Mouse (Mus musculus) regulatory T cell (primary cell): Measurements from ENCODE around the gene Dnajc4.

Experiments used
- in situ Hi-C: fragments of 300-600 bp; cut with MboI, MseI; formaldehyde crosslinking; loops from one replicate; pipeline ENCODE4 v1.15.1; 2025; ENCODE audit warnings: high pct_unique_total_duplicates

Gene Dnajc4

DNA sequence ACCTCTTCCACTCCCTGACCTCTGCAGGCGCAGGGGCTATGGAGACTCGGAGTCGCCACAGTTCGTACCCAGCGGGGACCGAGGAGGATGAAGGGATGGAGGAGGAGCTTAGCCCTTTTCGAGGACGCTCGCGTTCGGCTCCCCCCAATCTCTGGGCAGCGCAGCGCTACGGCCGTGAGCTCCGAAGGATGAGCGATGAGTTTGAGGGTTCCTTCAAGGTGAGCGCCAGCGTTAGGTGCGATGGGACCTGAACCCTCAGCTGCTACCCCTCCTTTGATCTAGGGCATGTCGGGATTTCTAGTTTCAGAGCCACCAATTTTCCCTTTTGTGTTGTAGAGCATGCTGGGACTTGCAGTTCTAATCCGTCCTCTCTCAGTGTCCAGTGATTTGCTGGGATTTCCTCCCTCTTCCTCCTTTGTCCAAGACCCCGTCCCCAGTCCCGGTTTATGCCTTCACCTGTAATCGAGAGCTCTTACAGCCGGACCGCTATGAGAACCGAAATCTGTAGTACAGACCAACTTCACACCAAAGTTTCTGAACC lies 41.7 kb downstream of the Dnajc4 start:
- in situ Hi-C loops: loop anchor here (10.0 kb wide), 1 partner anchor 1306 kb away; no protein-coding TSS in a partner anchor

DNA sequence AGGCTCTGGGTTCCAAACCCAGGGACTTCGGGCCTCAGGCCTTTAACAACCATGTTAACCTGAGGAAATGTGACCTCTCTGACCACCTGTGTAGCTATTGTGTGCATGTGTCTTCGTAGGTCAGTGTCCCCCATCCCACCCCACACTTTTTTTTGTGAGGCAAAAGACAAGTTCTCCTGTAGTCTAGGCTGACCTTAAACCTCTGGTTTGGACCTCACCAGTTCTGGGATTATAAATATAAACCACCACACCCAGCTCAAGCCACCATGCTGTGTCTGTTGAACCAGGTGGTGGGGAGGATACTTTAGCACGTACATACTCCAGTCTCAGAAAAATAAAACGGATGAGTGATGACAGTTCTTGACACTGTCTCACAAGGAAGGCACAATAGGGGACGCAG lies 42.4 kb downstream of the Dnajc4 start:
- in situ Hi-C loops: loop anchor here (10.0 kb wide), 1 partner anchor 1305 kb away; no protein-coding TSS in a partner anchor

DNA sequence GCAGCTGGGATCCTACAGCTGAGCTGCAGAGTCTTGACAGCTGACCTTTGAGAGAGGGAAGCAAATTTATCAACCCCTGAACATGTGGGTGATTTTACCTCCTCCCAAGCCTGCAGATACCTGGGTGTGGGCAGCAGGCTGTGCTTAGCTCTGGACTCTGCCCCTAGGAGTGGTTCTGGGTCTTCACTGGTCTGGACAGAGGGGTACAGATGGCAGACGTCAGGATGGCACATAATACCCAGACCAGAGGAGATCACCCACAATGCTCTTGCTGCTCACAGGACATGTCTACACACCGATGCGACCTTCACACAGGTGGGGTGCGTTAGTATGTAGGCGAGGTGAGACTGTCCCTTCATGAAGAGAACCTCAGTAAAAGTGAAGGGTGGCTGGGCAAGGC lies 42.8 kb downstream of the Dnajc4 start:
- in situ Hi-C loops: no loop called here

DNA sequence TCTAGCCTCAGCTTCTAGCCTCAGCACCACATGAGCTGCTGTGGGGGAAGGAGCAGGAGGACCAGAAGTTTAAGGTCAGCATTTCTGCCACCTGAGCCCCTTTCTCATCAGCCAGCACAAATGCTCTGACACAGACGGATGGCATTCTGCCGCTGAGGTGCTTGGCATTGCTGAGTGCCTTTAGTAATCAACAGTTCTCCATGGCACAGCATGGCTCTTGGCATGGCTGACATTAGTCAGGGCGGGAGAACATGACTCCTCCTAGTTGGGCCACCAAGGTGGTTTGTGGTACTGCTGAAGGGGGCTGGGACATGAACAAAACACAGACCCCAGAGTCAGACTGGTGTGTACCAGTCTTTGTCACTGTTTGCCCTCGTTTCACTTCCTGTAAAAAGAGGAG lies 44.2 kb downstream of the Dnajc4 start:
- in situ Hi-C loops: no loop called here

DNA sequence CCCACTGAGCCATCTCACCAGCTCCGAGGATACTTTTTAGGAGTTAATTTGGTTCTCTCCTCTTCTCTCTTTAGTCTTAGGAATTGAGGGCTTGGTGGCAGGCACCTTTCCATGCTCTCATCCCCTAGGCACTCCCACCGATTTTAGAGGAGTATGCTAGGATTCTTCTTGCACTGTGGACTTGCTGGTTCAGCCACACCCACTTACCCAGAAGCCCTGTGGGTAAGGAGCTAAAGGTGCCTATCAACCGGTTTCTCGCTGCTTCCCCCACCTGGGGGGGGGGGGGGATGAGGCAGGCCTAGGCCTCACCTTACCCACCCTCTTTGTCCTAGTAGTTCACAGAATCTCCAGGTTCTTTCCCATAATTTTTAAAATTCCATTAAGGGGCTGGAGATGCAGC lies 44.6 kb downstream of the Dnajc4 start:
- in situ Hi-C loops: no loop called here

DNA sequence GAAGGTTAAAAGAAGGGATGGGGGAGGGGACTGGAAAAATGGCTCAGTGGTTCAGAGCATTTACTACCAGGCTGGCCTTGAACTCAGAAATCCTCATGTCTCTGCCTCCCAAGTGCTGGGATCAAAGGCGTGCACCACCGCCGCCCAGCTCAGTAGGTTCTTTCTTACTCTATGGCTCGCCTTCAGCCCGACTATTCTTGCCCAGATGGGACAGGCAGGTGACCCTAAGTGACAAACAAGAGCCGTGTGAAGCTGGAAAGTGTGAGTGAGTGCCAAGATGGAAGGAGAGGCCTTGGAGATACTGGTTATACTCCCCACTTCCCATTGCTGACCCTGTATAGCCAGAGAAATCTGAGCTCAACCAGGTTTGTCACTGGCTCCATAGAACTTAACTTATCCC lies 48.7 kb downstream of the Dnajc4 start:
- in situ Hi-C loops: no loop called here

DNA sequence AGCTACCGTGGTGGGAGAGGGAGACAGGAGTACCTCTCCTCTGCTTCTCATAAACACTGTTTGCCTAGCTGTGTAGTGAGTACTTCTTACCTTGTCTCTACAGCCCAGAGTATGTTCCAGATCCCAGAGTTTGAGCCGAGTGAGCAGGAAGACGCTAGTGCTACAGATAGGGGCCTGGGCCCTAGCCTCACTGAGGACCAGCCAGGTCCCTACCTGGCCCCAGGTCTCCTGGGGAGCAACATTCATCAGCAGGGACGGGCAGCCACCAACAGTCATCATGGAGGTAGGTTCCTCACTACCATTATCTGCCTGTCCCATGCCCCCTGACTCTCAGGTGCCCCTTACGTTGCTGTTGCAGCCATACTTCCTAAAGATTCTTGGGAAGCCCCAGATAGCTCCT lies 49.6 kb downstream of the Dnajc4 start:
- in situ Hi-C loops: no loop called here

DNA sequence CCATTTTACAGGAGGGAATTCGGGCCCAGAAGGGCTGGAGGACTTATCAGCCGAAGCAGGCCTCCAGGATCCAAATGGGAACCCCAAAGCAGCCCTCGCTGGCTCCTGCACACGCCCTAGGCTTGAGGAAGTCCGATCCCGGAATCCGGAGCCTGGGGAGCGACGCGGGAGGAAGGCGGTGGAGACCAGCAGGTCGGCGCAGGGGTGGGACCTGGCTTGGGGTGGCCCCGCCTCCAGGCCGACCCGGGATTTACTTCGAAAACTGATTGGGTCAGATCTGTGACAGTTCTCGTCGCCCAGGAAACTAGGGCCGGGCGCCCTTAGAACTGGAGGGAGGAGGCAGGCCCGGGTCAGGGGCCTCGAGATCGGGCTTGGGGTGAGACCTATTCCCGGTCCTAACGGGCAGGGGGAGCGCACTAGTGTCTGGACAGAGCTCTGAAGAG lies 50.1 kb downstream of the Dnajc4 start, which contains the start of gene Gpr137:
Gpr137 (minus strand) TSS at position 232 of the 443 bp plus-strand sequence.
- in situ Hi-C loops: no loop called here

DNA sequence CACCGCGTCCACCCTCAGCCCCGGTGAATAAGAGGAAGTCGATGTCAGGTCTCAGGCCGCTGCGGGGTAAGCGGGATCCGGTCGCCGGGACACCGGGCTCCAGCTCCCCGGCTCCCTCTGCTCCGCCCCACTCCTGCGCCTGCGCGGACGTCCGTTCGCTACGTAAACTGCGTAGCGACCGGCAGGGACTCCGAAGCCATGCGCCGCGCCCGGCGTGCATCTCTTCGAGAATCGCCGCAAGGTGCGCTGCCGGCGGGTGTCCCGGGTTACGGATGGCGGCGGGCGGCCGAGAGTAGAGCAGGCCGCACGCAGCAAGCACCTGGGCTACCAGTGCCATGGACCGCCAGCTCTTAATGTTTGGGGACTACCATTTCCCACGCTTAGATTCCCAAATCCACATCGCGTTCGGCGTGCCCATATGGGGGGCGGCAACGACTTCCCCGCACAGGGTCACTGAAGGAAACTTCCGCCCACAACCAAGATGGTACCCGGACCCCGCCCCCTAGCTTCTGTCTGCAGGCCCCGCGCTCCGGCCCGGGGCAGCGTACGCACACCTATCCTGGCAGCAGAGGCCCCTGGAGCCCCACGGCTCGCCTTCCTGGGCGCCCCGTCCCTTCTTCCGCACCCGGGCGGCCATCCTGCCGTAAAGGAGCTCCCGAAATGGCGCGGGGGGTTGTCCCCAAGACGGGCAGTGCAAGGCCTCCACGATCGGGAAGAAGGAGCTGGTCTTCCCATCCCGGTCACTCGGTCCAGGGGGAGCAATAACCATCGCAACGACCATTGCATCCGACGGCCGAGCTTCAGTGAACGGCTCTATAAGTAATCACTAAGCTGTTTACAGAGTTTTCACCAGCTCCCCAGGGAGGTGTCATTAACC lies 50.8 kb downstream of the Dnajc4 start, which contains the start of gene Bad:
Bad (plus strand) TSS at position 490 of the 877 bp plus-strand sequence.
- in situ Hi-C loops: no loop called here

DNA sequence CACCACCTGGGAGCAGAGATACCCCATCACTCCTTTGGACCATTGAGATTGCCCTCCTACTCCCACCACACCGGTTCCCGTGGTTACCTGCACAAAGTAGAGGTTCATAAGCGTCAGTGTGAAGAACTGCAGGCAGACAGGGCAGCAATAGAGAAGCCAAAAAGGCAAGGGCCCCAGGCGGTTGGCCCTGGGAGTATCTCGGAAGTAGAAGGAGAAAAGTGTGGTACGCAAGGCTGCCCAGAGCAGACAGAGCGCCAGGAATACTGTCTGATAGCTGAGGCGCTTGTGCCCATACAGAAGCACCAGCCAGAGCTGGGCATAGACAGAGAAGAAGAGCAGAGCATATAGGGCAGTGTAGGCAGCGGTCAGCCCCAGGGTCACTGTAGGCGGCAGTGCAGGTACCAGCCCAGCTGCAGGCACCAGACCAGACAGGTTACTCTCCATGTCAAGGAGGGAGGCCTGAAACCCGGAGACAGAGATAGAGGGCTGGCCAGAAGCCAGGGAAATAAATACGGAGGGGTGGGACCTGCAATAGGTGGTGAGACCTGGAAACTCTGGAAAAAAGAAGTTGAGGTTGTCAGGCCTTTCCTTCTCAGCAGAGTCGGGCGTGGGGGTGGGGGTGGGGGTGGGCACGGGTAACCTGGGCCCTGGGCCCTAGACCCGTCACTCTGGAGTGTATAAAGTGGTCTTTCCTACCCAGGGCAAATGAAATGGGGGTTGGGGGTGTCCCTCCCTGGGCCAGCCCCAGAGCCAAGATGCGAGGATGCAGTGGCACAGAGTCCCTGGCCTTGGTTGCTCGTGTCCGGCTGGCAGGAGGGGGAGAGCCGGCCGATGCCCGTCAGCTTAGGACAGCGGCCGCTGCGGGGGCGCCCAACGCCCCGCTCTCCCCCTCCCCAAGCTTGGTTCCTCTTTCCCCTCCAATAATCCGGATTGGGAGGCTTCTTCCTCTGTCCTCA lies 51.7 kb downstream of the Dnajc4 start:
- in situ Hi-C loops: no loop called here

DNA sequence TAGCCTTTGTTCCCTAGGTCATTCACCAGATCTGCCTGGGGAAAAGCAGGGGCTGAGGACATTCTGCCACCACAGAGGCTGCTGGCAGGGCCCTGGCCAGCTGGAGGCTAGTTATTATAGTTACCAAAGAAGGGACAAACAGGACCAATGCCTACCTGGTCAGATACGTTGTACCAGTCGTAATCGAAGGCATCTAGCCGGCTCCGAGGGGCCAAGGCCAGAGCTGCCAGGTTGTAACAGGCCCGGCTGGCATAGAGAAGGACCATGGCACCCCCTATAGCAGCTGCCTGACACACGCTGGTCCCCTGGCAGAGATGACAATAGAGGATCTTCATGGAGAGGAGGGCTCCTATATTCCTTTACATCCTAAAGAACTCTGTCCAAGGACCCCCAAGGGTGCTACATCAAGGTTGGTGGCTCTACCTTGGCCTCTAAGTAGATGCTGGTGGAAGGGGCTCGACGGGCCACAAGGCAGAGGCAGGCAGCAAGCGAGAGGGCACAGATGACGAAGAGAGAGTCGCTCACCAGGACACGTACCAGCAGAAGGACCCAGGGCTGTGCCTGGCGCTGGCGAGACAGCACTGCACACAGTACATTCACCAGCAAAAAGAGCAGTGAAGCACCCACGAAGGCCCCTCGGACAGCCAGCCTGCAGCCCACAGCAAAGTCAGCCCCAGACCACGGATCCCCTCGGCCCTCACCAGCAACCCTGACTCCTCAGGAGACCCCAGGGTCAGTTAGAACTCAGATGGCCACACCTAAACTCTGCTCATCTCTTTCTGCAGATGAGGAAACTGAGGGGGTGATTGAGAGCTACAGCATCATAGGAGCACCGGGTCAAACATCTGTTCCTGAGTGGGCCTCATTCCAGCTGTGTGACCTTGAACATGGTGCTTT lies 53.0 kb downstream of the Dnajc4 start:
- in situ Hi-C loops: loop anchor here (5.0 kb wide), 1 partner anchor 78 kb away; the partner anchor contains the start of gene Fermt3
